Mouse (Mus musculus) CH12.LX (cell line): ENCODE results near the gene Gsg1l. TPM values are rescaled to one million over a fixed set of nuclear protein-coding genes. Genes with fewer than 3 reads are reported as not detected.

ENCODE experiments used
- DNase-seq: peaks from one replicate; pipeline ENCODE4 v3.0.0-alpha.2; 2013; ENCODE audit errors: extremely low read depth
- H3K27ac ChIP-seq: 2 replicates; pipeline ENCODE4 v1.5.1; 2012; ENCODE audit warnings: low read depth, mild to moderate bottlenecking, control low read depth, moderate library complexity; ENCODE audit not compliant: insufficient read depth
- H3K27me3 ChIP-seq: replicated peaks from 2 replicates; pipeline ENCODE3; 2012; ENCODE audit warnings: inconsistent platforms
- H3K36me3 ChIP-seq, 2 experiments: replicated peaks in 1 of 2; 2 replicates each; pipeline versions ENCODE3 to v1.6.1; 2012; ENCODE audit warnings: inconsistent platforms in 1 of 2, low read length in 1 of 2, mild to moderate bottlenecking in 1 of 2, mixed read lengths in 1 of 2, moderate library complexity in 1 of 2; ENCODE audit not compliant: control insufficient read depth in 1 of 2, insufficient read depth in 1 of 2
- H3K4me1 ChIP-seq, 2 experiments: 2 replicates each; pipeline ENCODE4 v1.6.1; 2012; ENCODE audit warnings: inconsistent platforms in 1 of 2, moderate library complexity in 1 of 2; ENCODE audit not compliant: insufficient read depth in 2 of 2, control insufficient read depth in 1 of 2
- H3K4me2 ChIP-seq: 2 replicates; pipeline ENCODE4 v1.6.1; 2012; ENCODE audit warnings: low read depth, mild to moderate bottlenecking, control low read depth; ENCODE audit not compliant: poor library complexity, insufficient read depth, severe bottlenecking
- H3K4me3 ChIP-seq, 3 experiments: fragments of 150-350 bp in 1 of 3; sonication (generic) in 1 of 3; replicated peaks in 1 of 3; 2 replicates each; pipeline versions ENCODE3 to v1.5.1; 2011 to 2012; ENCODE audit warnings: low read depth in 2 of 3, low read length in 2 of 3, mild to moderate bottlenecking in 2 of 3, moderate library complexity in 2 of 3, control low read depth in 1 of 3, improper control_type of control experiment in 1 of 3, inconsistent platforms in 1 of 3, mixed read lengths in 1 of 3; ENCODE audit not compliant: poor library complexity in 1 of 3
- H3K79me2 ChIP-seq: replicated peaks from 2 replicates; pipeline ENCODE4 v1.6.1; 2012; ENCODE audit warnings: mild to moderate bottlenecking, moderate library complexity; ENCODE audit not compliant: control insufficient read depth, poor library complexity, insufficient read depth, severe bottlenecking; ENCODE audit errors: extremely low read depth
- H3K9ac ChIP-seq: 2 replicates; pipeline ENCODE4 v1.6.1; 2012; ENCODE audit warnings: low read depth, mild to moderate bottlenecking, control low read depth, moderate library complexity; ENCODE audit not compliant: insufficient read depth
- H3K9me3 ChIP-seq: replicated peaks from 2 replicates; pipeline ENCODE3; 2012; ENCODE audit warnings: low read length, inconsistent platforms, mixed read lengths
- BHLHE40 ChIP-seq: IDR thresholded peaks from 2 replicates; pipeline ENCODE4 v1.6.1; 2011; ENCODE audit warnings: mild to moderate bottlenecking, low read depth, low read length, improper control_type of control experiment
- CHD2 ChIP-seq: IDR thresholded peaks from 2 replicates; pipeline ENCODE4 v1.6.1; 2011; ENCODE audit warnings: low read length, improper control_type of control experiment
- E2F4 ChIP-seq: IDR thresholded peaks from 2 replicates; pipeline ENCODE4 v1.6.1; 2011; ENCODE audit warnings: low read depth, low read length, improper control_type of control experiment; ENCODE audit not compliant: insufficient replicate concordance
- ELF1 ChIP-seq: IDR thresholded peaks from 2 replicates; pipeline ENCODE4 v1.6.1; 2014; ENCODE audit warnings: low read depth, mild to moderate bottlenecking, inconsistent platforms, low read length, improper control_type of control experiment
- HCFC1 ChIP-seq: IDR thresholded peaks from 2 replicates; pipeline ENCODE4 v1.6.1; 2012; ENCODE audit warnings: low read depth, mild to moderate bottlenecking, inconsistent platforms, low read length, improper control_type of control experiment
- KAT2A ChIP-seq: IDR thresholded peaks from 2 replicates; pipeline ENCODE4 v1.6.1; 2012; ENCODE audit warnings: low read length, improper control_type of control experiment, inconsistent platforms; ENCODE audit not compliant: insufficient replicate concordance
- MAFK ChIP-seq: IDR thresholded peaks from 2 replicates; pipeline ENCODE4 v1.6.1; 2011; ENCODE audit warnings: low read length, improper control_type of control experiment; ENCODE audit not compliant: insufficient replicate concordance
- MAZ ChIP-seq: IDR thresholded peaks from 2 replicates; pipeline ENCODE4 v1.6.1; 2012; ENCODE audit warnings: low read depth, mild to moderate bottlenecking, inconsistent platforms, low read length, improper control_type of control experiment, moderate library complexity
- MEF2A ChIP-seq: IDR thresholded peaks from 2 replicates; pipeline ENCODE4 v1.6.1; 2014; ENCODE audit warnings: low read depth, mild to moderate bottlenecking, inconsistent platforms, low read length, improper control_type of control experiment, borderline replicate concordance
- NRF1 ChIP-seq: IDR thresholded peaks from 2 replicates; pipeline ENCODE4 v1.6.1; 2014; ENCODE audit warnings: low read depth, mild to moderate bottlenecking, inconsistent platforms, low read length, improper control_type of control experiment, moderate library complexity
- PAX5 ChIP-seq: IDR thresholded peaks from 2 replicates; pipeline ENCODE4 v1.6.1; 2012; ENCODE audit warnings: low read length, inconsistent platforms, mixed read lengths
- POLR2A ChIP-seq: IDR thresholded peaks from 2 replicates; pipeline ENCODE4 v1.6.1; 2011; ENCODE audit warnings: low read depth, mild to moderate bottlenecking, improper control_type of control experiment, low read length
- RAD21 ChIP-seq: IDR thresholded peaks from 2 replicates; pipeline ENCODE4 v1.6.1; 2011; ENCODE audit warnings: low read depth, mild to moderate bottlenecking, low read length, improper control_type of control experiment, moderate library complexity
- RCOR1 ChIP-seq: conservative IDR thresholded peaks from 2 replicates; pipeline ENCODE4 v1.6.1; 2012; ENCODE audit warnings: low read depth, mild to moderate bottlenecking, inconsistent platforms, low read length, improper control_type of control experiment
- USF2 ChIP-seq: conservative IDR thresholded peaks from 2 replicates; pipeline ENCODE4 v1.6.1; 2011; ENCODE audit warnings: low read depth, low read length, improper control_type of control experiment
- ZC3H11A ChIP-seq: IDR thresholded peaks from 2 replicates; pipeline ENCODE4 v1.6.1; 2012; ENCODE audit warnings: low read depth, mild to moderate bottlenecking, inconsistent platforms, low read length, improper control_type of control experiment
- ZKSCAN1 ChIP-seq: IDR thresholded peaks from 2 replicates; pipeline ENCODE4 v1.6.1; 2012; ENCODE audit warnings: low read depth, inconsistent platforms, low read length, improper control_type of control experiment, borderline replicate concordance
- ZMIZ1 ChIP-seq: IDR thresholded peaks from 2 replicates; pipeline ENCODE4 v1.6.1; 2012; ENCODE audit warnings: low read depth, mild to moderate bottlenecking, inconsistent platforms, low read length, improper control_type of control experiment
- dilution Hi-C: fragments of 300-500 bp; cut with MboI; formaldehyde crosslinking; loops from 2 replicates; pipeline ENCODE4 v1.14.3; 2020; ENCODE audit warnings: low sequenced_read_pairs; ENCODE audit not compliant: extremely low pct_unique_long_range_greater_than_20kb, extremely low pct_ligation_motif_present
- in situ Hi-C: fragments of 300-500 bp; cut with MboI; formaldehyde crosslinking; loops from 3 replicates; pipeline ENCODE4 v1.14.3; 2019; ENCODE audit warnings: low sequenced_read_pairs, low pct_ligation_motif_present, low pct_unique_long_range_greater_than_20kb, mixed read lengths
- polyA plus RNA-seq: library from polyadenylated mRNA; unstranded; fragments of >175 nt; gene quantifications from 2 replicates; pipeline ENCODE4 v1.2.1, GENCODE M21; 2012; ENCODE audit warnings: low read depth; ENCODE audit not compliant: insufficient read length
- total RNA-seq, 2 experiments: library from RNA; depleted of rRNA; stranded (reverse); fragments of 300-350 nt in 1 of 2; fragments of >200 nt in 1 of 2; gene quantifications; 2 replicates each; pipeline ENCODE4 v1.2.3; 2012 to 2014

Gsg1l gene
- total and polyA plus RNA-seq, 3 experiments, result not detected

DNA sequence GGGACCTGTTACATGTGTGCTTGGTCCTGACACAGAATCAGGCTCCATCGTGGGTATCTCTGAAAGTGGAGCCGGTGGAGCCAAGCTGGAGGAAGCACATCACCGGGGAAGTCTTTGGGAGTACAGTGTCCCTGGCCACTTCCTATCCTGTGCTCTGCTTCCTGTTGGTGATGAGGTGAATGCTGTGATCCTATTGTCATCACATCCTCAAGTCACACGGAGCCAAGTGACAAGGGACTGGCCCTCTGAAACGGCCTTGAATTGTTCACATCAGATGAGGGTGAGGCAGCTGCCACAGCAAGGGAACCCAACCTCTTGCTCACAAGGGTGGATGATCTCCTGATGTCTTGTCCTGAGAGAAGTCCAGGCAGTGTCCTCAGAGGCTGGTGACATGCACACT, 14.4 kb upstream of the Gsg1l start:
- DNase-seq, result no peak
- Histone ChIP-seq H3K9me3 (no peaks in the 10 kb centered on the region), H3K4me3 (no peak overlapping the region), H3K36me3 (peaks cover 38 to 57% of the 10 kb centered on the region in 2 experiments), H3K9ac (no peak overlapping the region), H3K27me3 (no peaks in the 10 kb centered on the region), H3K79me2 (no peaks in the 10 kb centered on the region), H3K4me1 (peaks cover 0 to 11% of the 10 kb centered on the region in 2 experiments; a peak in 2 of 4 replicates), H3K4me2 (no peak overlapping the region), H3K27ac (no peak overlapping the region)
- dilution Hi-C loops, result no loop called here
- no peak for TF ChIP-seq NRF1
- in situ Hi-C loops, result no loop called here

DNA sequence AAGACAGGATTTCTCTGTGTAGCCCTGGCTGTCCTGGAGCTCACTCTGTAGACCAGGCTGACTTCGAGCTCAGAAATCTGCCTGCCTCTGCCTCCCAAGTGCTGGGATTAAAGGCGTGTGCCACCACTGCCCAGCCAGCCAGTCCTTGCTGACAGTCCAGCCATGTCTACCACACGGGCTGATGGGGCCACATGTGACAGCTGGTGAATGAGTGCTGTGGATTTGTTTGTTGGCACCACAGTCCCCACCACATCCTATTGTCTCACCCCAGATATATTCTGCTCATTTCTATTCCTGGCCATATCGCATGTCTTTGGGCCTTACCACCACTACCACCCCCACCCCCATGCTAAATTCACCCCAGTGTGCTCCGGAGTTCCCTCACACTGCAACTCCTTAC, 12.5 kb upstream of the Gsg1l start:
- peaks cover 0 to 11% of the 10 kb centered on the region in 2 experiments; a peak in 2 of 4 replicates for H3K4me1 ChIP-seq
- peaks cover 25 to 39% of the 10 kb centered on the region in 2 experiments for H3K36me3 ChIP-seq
- H3K27ac ChIP-seq, result no peak overlapping the region
- H3K9ac ChIP-seq, result no peak overlapping the region
- no peak overlapping the region for H3K4me3 ChIP-seq
- in situ Hi-C loops, result no loop called here
- no peaks in the 10 kb centered on the region for H3K79me2 ChIP-seq
- dilution Hi-C loops, result no loop called here
- no peak for TF ChIP-seq ELF1
- TF ChIP-seq ZC3H11A, result no peak
- no peak for TF ChIP-seq POLR2A
- no peak for TF ChIP-seq RCOR1
- TF ChIP-seq BHLHE40, result no peak
- no peak for TF ChIP-seq USF2
- no peak for TF ChIP-seq ZKSCAN1
- TF ChIP-seq RAD21, result no peak
- TF ChIP-seq CHD2, result no peak
- no peak for TF ChIP-seq MAZ
- no peak for TF ChIP-seq E2F4
- TF ChIP-seq KAT2A, result no peak
- TF ChIP-seq MAFK, result no peak
- TF ChIP-seq MEF2A, result no peak
- no peak for TF ChIP-seq HCFC1
- no peak for TF ChIP-seq PAX5
- no peak for TF ChIP-seq ZMIZ1
- TF ChIP-seq, all 38 proteins: peak for 0
- no peak overlapping the region for H3K4me2 ChIP-seq
- peaks cover 9% of the 10 kb centered on the region for H3K9me3 ChIP-seq
- H3K27me3 ChIP-seq, result no peaks in the 10 kb centered on the region
- DNase-seq, result no peak
